Mouse (Mus musculus): ENCODE data around the gene Pros1. TPM values are rescaled to one million over a fixed set of nuclear protein-coding genes. Genes with fewer than 3 reads are reported as not detected.

The Pros1 gene
- total RNA-seq, 2 experiments from 2014 or later = 22.4 to 23.7 TPM

Small RNAs within 50 kb of the gene (microRNA-seq; reads per million reads assigned to microRNA genes)
- 0 reads per million in 2 experiments for gene Gm25986

Other genes with a start within 250 kb of the Pros1 start
- 1 to 10 TPM; 5.9 to 8.9 TPM for gene Nsun3, start 67.5 kb upstream of the Pros1 start, total RNA-seq (2021)
- not detected for gene Stx19, start 39.6 kb upstream of the Pros1 start, total RNA-seq (2021)
- 10 to 100 TPM in 1 of 2 experiments, 1 to 10 TPM in 1; 9.9 to 13.7 TPM for gene Arl13b, start 7.3 kb upstream of the Pros1 start, total RNA-seq (2021)

All from heart, postnatal 14 days (tissue).